Mouse (Mus musculus) kidney, postnatal 0 days (tissue): ENCODE measurements around the gene Stk32c. TPM values are rescaled to one million over a fixed set of nuclear protein-coding genes. Genes with fewer than 3 reads are reported as not detected.
A peak's percentile ranks its signal among the peaks of the same experiment; 100 is the strongest.

Source experiments
- ATAC-seq: fragments of 200-750 bp; cut with Nextera tagmentation; replicated peaks from 2 replicates; pipeline ENCODE4 v1.8.0; 2017; ENCODE audit warnings: low read depth, moderate number of reproducible peaks, moderate TSS enrichment, moderate library complexity; ENCODE audit not compliant: low FRiP score
- DNase-seq: peaks from one replicate; pipeline ENCODE4 v3.0.0-alpha.2; 2016; ENCODE audit warnings: low spot score
- H3K27ac ChIP-seq: fragments of 300-500 bp; sonication (generic); 2 replicates; pipeline ENCODE4 v1.5.1; 2014; ENCODE audit warnings: mild to moderate bottlenecking
- H3K27me3 ChIP-seq: fragments of 300-500 bp; sonication (generic); 2 replicates; pipeline ENCODE4 v1.6.1; 2014; ENCODE audit warnings: low read length, mixed read lengths; ENCODE audit not compliant: insufficient read depth
- H3K36me3 ChIP-seq: fragments of 300-500 bp; sonication (generic); 2 replicates; pipeline ENCODE4 v1.6.1; 2014; ENCODE audit warnings: low read length, mixed read lengths; ENCODE audit not compliant: insufficient read depth
- H3K4me1 ChIP-seq: fragments of 300-500 bp; sonication (generic); replicated peaks from 2 replicates; pipeline ENCODE4 v1.6.1; 2014; ENCODE audit warnings: antibody characterized with exemption, low read length, mixed read lengths; ENCODE audit not compliant: insufficient read depth
- H3K4me2 ChIP-seq: fragments of 300-500 bp; sonication (generic); 2 replicates; pipeline ENCODE4 v1.6.1; 2014; ENCODE audit warnings: mild to moderate bottlenecking, low read length, moderate library complexity, mixed read lengths
- H3K4me3 ChIP-seq: fragments of 300-500 bp; sonication (generic); replicated peaks from 2 replicates; pipeline ENCODE4 v1.5.1; 2014; ENCODE audit warnings: low read depth, low read length
- H3K9ac ChIP-seq: fragments of 300-500 bp; sonication (generic); 2 replicates; pipeline ENCODE4 v1.6.1; 2014; ENCODE audit warnings: low read depth, low read length
- H3K9me3 ChIP-seq: fragments of 300-500 bp; sonication (generic); replicated peaks from 2 replicates; pipeline ENCODE4 v1.6.1; 2016; ENCODE audit warnings: low read length, inconsistent platforms, mixed read lengths
- CTCF ChIP-seq: IDR thresholded peaks from 2 replicates; pipeline ENCODE4 v1.5.1; 2016; ENCODE audit warnings: antibody characterized with exemption, low read depth, mild to moderate bottlenecking, moderate library complexity
- WGBS: fragments of 180-500 bp; shearing (Covaris S2); extraction: QIAGEN DNeasy Blood & Tissue Kit; methylation state at CpG from one replicate; pipeline ENCODE4 v1.1.7; 2014; 5-methylcytosine and 5-hydroxymethylcytosine counted together
- polyA plus RNA-seq: library from polyadenylated mRNA; unstranded; fragments of >200 nt; fragmentation: Nextera tagmentation; extraction: Ambion mirVana; gene quantifications from 2 replicates; pipeline ENCODE4 v1.2.1, GENCODE M21; 2015

Stk32c gene
- polyA plus RNA-seq, 1 experiment from 2014 or later = 0.25 TPM

- 60% methylated on average over 1 of the region's 1 CpGs for WGBS
- Histone ChIP-seq H3K27ac (no peak overlapping the region), H3K27me3 (no peaks in the 10 kb centered on the region), H3K4me3 (no peak overlapping the region), H3K36me3 (no peaks in the 10 kb centered on the region), H3K4me1 (no peaks in the 10 kb centered on the region), H3K9me3 (no peaks in the 10 kb centered on the region), H3K4me2 (no peak overlapping the region), H3K9ac (no peak overlapping the region)
- TF ChIP-seq CTCF = no peak
- ATAC-seq (no peak), DNase-seq (no peak)
These were observed 69.3 kb downstream of the Stk32c start for GRCm38 (mm10) chr7:139143785-139144184.

DNA sequence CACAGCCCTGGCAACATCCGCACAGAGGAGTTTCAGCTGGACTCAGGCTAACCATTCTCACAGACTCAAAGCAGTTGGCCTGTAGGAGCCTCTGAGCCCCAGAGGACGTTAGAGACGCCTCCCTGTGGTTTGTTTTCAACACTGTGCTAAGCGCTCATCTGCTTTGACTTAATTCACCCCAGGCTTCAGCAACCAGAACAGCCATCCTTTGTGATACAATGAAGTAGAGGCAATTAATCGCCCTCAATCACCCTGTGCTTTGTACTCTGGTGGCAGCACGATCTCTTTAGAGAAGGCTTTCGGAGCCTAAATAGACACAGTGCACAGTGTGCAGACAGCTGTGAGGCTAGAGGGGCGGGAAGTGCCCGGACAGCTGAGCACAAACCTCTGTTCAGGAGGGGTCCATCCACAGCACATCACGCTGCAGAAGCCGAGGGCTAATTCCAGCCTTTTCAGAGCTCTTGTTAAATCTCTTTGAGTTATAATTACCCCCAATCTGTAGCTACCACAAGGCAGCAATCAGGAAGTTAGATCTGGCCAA is 73.1 kb downstream of the Stk32c start:
- no peak overlapping the region for H3K4me2 ChIP-seq
- peak; percentile 26; the same call in 1 of the 2 replicates for TF ChIP-seq CTCF
- H3K27me3 ChIP-seq = no peaks in the 10 kb centered on the region
- no peaks in the 10 kb centered on the region for H3K36me3 ChIP-seq
- no peak overlapping the region for H3K9ac ChIP-seq
- no peak overlapping the region for H3K4me3 ChIP-seq
- no peak overlapping the region for H3K27ac ChIP-seq
- 26% methylated on average over 11 of the region's 11 CpGs for WGBS
- no peak for DNase-seq
- no peak for ATAC-seq
- H3K9me3 ChIP-seq = no peaks in the 10 kb centered on the region
- H3K4me1 ChIP-seq = no peaks in the 10 kb centered on the region

DNA sequence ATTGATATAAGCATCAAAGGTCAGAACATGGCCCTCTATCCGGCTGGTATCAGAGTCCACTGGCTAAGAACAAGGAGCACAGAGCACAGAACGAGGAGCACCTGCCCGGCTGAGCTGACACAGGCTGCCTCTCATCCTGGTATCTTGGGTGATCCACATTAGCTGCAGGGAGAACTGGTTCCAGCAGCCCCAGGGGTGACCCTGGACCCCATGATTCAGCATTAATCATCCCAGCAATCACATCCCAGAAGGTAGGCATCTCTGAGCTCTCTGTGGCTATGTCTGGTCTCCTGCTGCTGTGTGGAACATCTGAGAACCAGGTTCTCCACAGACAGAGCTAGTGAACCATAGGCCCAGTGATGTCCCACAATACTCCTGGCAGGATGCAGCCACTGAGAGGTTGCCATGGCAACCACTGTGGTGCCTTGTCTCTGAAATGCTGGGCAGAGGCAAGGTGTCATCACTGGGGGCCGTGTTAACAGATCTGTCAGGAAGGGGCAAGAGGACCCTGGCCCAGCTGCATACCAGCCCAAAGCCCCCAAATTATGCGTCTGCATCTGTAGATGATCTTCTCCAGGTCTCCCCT is 76.1 kb downstream of the Stk32c start:
- Histone ChIP-seq H3K9ac (no peak overlapping the region), H3K9me3 (no peaks in the 10 kb centered on the region), H3K36me3 (no peaks in the 10 kb centered on the region), H3K4me1 (no peaks in the 10 kb centered on the region), H3K4me2 (no peak overlapping the region), H3K27ac (no peak overlapping the region), H3K27me3 (no peaks in the 10 kb centered on the region), H3K4me3 (no peak overlapping the region)
- 71% methylated on average over 5 of the region's 5 CpGs for WGBS
- DNase-seq (no peak), ATAC-seq (no peak)
- no peak for TF ChIP-seq CTCF

GRCm38 (mm10) chr7:139135236-139135635 is 77.9 kb downstream of the Stk32c start:
- no peaks in the 10 kb centered on the region for H3K4me1 ChIP-seq
- no peaks in the 10 kb centered on the region for H3K9me3 ChIP-seq
- H3K27me3 ChIP-seq = no peaks in the 10 kb centered on the region
- no peak for TF ChIP-seq CTCF
- no peak for ATAC-seq
- no peak for DNase-seq
- H3K27ac ChIP-seq = no peak overlapping the region
- no peaks in the 10 kb centered on the region for H3K36me3 ChIP-seq
- H3K4me3 ChIP-seq = no peak overlapping the region
- WGBS = 83% methylated on average over 5 of the region's 5 CpGs
- no peak overlapping the region for H3K9ac ChIP-seq
- H3K4me2 ChIP-seq = no peak overlapping the region

DNA sequence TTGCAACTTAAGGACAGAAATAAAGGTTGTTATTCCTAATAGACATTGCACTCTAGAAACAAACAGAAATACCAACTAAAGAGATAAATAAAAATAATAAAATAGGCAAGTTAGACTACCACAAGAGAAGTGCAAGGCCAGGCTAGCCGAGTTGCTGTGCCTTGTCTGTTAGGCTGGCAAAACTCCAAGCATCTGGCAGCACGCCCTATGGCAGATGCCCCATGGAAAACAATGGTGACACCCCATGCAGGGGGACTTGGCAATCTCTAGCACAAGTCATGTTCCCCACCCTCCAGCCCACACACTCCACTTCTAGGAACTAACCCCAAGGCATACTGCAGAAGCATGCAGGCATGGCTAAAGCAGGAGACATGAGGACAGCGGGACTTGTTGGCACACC is 79.7 kb downstream of the Stk32c start:
- ATAC-seq (no peak), DNase-seq (no peak)
- Histone ChIP-seq H3K36me3 (no peaks in the 10 kb centered on the region), H3K4me1 (no peaks in the 10 kb centered on the region), H3K4me2 (no peak overlapping the region), H3K9me3 (no peaks in the 10 kb centered on the region), H3K27me3 (no peaks in the 10 kb centered on the region), H3K4me3 (no peak overlapping the region), H3K9ac (no peak overlapping the region), H3K27ac (no peak overlapping the region)
- TF ChIP-seq CTCF = no peak
- 75% methylated on average over 3 of the region's 3 CpGs for WGBS

DNA sequence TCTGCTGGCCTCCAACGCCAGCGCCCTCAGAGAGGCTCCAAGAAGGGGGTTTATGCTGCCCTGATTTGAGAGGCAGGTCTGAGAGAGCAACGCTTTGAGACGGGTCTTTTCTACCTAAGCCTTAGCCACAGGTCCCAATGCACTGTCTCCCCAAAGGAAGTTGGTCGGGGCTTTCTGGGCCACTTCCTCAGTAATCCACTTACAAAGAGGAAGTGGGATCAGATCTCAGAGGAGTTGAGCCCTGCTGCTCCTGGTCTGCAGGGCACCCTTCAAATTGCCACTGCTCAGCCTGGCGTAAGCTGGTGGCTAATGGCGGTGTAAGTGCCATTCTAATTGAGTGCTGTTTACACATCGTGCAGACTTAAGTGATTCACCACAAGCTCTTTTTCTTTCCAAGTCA is 81.6 kb downstream of the Stk32c start:
- ATAC-seq (no peak), DNase-seq (no peak)
- H3K4me3 ChIP-seq = no peak overlapping the region
- 60% methylated on average over 8 of the region's 8 CpGs for WGBS
- H3K27ac ChIP-seq = no peak overlapping the region
- no peaks in the 10 kb centered on the region for H3K9me3 ChIP-seq
- no peaks in the 10 kb centered on the region for H3K27me3 ChIP-seq
- no peaks in the 10 kb centered on the region for H3K4me1 ChIP-seq
- no peak overlapping the region for H3K9ac ChIP-seq
- no peak for TF ChIP-seq CTCF
- H3K36me3 ChIP-seq = no peaks in the 10 kb centered on the region
- H3K4me2 ChIP-seq = no peak overlapping the region

- WGBS = 13% methylated on average over 6 of the region's 6 CpGs
These were observed 82.7 kb downstream of the Stk32c start for GRCm38 (mm10) chr7:139130361-139130760.

More at GRCm38 (mm10) chr7:139130361-139130760, 82.7 kb downstream of the Stk32c start:
- ATAC-seq = no peak
- Histone ChIP-seq H3K9me3 (no peaks in the 10 kb centered on the region), H3K27me3 (no peaks in the 10 kb centered on the region), H3K4me3 (no peak overlapping the region), H3K4me2 (no peak overlapping the region), H3K9ac (no peak overlapping the region), H3K27ac (no peak overlapping the region), H3K4me1 (no peaks in the 10 kb centered on the region), H3K36me3 (no peaks in the 10 kb centered on the region)
- no peak for DNase-seq
- no peak for TF ChIP-seq CTCF
